Mouse (Mus musculus): ENCODE measurements around the gene Nfib. TPM values are rescaled to one million over a fixed set of nuclear protein-coding genes. Genes with fewer than 3 reads are reported as not detected.

Gene Nfib
- polyA plus RNA-seq, 1 experiment from 2014 or later, result 58.4 TPM

DNA sequence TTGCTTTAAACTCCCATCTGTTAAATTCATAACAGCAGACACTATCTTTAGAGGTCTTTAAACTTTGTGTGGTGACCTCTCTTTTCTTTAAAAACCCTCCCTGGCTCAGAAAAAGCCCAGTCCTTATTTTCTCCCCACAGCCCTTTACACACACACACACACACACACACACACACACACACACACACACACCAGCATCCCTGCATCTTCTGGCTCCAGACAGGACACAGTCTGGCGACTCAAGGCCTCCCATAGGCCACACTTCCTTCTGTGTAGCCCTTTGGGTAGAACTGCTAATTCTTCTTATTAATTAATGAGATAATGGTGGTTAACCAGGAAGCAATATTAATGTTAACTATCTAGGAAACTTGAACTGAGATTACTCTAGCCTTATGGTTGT is 211.7 kb downstream of the Nfib start:
- H3K4me2 ChIP-seq (replicated peaks), result no peak overlapping the region
- no peaks in the 10 kb centered on the region; the same call in 1 of the 2 replicates for H3K27me3 ChIP-seq
- H3K9ac ChIP-seq, result no peak overlapping the region
- H3K36me3 ChIP-seq, result peaks cover 20% of the 10 kb centered on the region
- H3K4me1 ChIP-seq, result peaks cover 15% of the 10 kb centered on the region
- H3K4me3 ChIP-seq, result no peak overlapping the region
- no peaks in the 10 kb centered on the region for H3K9me3 ChIP-seq (replicated peaks)
- 86% methylated on average over 1 of the region's 1 CpGs for WGBS
- H3K27ac ChIP-seq, result no peak overlapping the region
- ATAC-seq (ENCODE audit: low FRiP score), result no peak

DNA sequence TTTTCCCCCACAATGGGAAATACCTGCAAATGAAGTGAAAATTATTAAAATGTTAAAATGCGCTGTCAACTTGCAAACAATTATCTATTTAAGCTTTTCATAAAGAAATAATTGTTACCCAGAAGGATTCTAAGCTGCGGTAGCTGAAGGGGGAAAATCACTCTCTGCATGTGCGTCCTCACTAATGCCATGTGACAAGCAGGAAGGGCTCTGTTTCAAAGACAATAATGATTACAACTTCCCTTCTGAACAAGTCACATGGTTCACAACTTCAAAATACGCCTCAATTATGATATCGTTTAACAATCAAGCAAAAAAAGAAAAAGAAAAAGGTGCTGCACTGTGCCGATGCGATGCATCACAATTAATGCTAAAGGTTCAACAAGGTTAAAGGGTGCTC is 212.2 kb downstream of the Nfib start:
- Histone ChIP-seq H3K27ac (no peak overlapping the region), H3K4me2 (replicated peaks) (no peak overlapping the region), H3K4me1 (peaks cover 15% of the 10 kb centered on the region), H3K36me3 (peaks cover 18% of the 10 kb centered on the region), H3K27me3 (no peaks in the 10 kb centered on the region; the same call in 1 of the 2 replicates), H3K4me3 (no peak overlapping the region), H3K9ac (no peak overlapping the region), H3K9me3 (replicated peaks) (no peaks in the 10 kb centered on the region)
- ATAC-seq (ENCODE audit: low FRiP score), result no peak
- 83% methylated on average over 7 of the region's 7 CpGs for WGBS

GRCm38 (mm10) chr4:82492737-82493136 is 212.8 kb downstream of the Nfib start:
- H3K27me3 ChIP-seq, result no peaks in the 10 kb centered on the region; the same call in 1 of the 2 replicates
- H3K4me3 ChIP-seq, result no peak overlapping the region
- H3K27ac ChIP-seq, result no peak overlapping the region
- no peaks in the 10 kb centered on the region for H3K9me3 ChIP-seq (replicated peaks)
- no peak overlapping the region for H3K9ac ChIP-seq
- H3K4me1 ChIP-seq, result peaks cover 15% of the 10 kb centered on the region
- peaks cover 13% of the 10 kb centered on the region for H3K36me3 ChIP-seq
- ATAC-seq (ENCODE audit: low FRiP score), result no peak
- 79% methylated on average over 2 of the region's 2 CpGs for WGBS
- H3K4me2 ChIP-seq (replicated peaks), result no peak overlapping the region

DNA sequence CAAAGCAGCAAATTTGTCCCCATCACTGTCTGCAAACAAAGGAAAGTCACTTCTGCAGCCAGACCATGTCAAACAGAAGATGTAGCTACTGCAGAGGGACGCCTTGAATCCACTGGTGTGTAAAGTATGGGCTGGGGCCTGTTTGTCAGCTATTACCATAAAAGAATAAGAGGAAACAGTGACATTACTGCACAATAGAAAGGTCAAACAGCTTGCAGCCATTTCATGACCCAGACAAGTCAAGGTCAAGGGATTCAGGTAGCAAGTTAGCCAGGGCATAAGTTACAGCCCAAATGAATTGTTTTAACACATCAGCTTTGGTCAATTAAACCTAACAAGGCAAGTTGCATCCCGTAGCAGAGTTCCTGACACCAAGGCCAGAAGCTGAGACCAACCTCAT is 215.6 kb downstream of the Nfib start:
- Histone ChIP-seq H3K36me3 (peaks cover 4% of the 10 kb centered on the region; the same call in 1 of the 2 replicates), H3K27me3 (no peaks in the 10 kb centered on the region; the same call in 1 of the 2 replicates), H3K9ac (no peak overlapping the region), H3K4me2 (replicated peaks) (no peak overlapping the region), H3K4me3 (no peak overlapping the region), H3K4me1 (peaks cover 11% of the 10 kb centered on the region), H3K27ac (no peak overlapping the region), H3K9me3 (replicated peaks) (no peaks in the 10 kb centered on the region)
- 21% methylated on average over 2 of the region's 2 CpGs for WGBS
- ATAC-seq (ENCODE audit: low FRiP score), result no peak

GRCm38 (mm10) chr4:82485910-82486309 is 219.6 kb downstream of the Nfib start:
- Histone ChIP-seq H3K4me1 (peaks cover 10% of the 10 kb centered on the region), H3K27ac (no peak overlapping the region), H3K36me3 (peaks cover 4% of the 10 kb centered on the region; the same call in 1 of the 2 replicates), H3K27me3 (no peaks in the 10 kb centered on the region), H3K9me3 (replicated peaks) (no peaks in the 10 kb centered on the region), H3K4me2 (replicated peaks) (no peak overlapping the region), H3K9ac (no peak overlapping the region), H3K4me3 (no peak overlapping the region)
- 95% methylated on average over 2 of the region's 2 CpGs for WGBS
- ATAC-seq (ENCODE audit: low FRiP score), result no peak

DNA sequence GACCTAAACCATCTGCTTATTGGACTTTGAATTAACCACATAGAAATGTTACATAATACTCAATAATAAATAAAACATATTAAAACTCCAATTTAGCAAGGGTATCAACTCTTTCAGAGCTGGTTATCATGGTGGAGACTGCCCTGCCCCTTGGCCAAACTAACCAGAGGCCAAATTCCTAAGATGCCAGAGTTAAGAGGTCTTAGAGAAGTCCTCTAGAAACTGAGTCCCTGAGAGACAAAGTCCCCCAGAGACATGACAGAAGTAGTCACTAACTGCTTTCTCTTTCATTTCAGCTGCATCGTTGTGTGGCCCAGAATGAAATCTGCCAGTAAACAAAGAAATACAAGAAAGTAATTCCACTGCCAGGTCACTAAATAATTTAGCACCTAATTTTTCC is 221.7 kb downstream of the Nfib start:
- no peak for ATAC-seq (ENCODE audit: low FRiP score)
- Histone ChIP-seq H3K4me1 (0 out of 2 replicates have a peak, but pooled peaks cover 5% of the 10 kb centered on the region), H3K36me3 (peaks cover 4% of the 10 kb centered on the region; the same call in 1 of the 2 replicates), H3K27me3 (no peaks in the 10 kb centered on the region), H3K9ac (no peak overlapping the region), H3K27ac (no peak overlapping the region), H3K4me2 (replicated peaks) (no peak overlapping the region), H3K9me3 (replicated peaks) (no peaks in the 10 kb centered on the region), H3K4me3 (no peak overlapping the region)
- WGBS, result 58% methylated on average over 1 of the region's 1 CpGs

DNA sequence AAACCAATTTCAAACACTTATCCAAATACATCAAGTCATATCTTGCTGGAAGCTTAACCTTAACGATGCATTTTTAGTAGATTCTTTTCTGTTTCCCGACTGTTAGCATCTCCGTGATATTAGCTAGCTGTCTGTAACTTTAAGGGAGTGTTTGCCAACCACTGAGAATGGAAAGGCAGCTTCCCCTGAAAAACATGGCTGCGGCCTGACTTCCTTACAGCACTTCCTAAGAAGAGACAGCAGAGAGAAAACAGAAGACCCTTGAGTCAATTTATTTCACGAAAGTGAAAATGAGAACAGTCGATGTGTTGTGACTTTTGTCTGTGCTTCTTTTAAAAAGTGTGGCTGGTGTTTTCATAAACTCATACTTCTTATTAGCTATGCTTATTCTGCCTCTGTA is 222.3 kb downstream of the Nfib start:
- H3K4me2 ChIP-seq (replicated peaks), result no peak overlapping the region
- no peaks in the 10 kb centered on the region for H3K9me3 ChIP-seq (replicated peaks)
- ATAC-seq (ENCODE audit: low FRiP score), result no peak
- no peak overlapping the region for H3K4me3 ChIP-seq
- H3K36me3 ChIP-seq, result peaks cover 4% of the 10 kb centered on the region; the same call in 1 of the 2 replicates
- no peaks in the 10 kb centered on the region for H3K27me3 ChIP-seq
- 0 out of 2 replicates have a peak, but pooled peaks cover 5% of the 10 kb centered on the region for H3K4me1 ChIP-seq
- 75% methylated on average over 6 of the region's 6 CpGs for WGBS
- H3K27ac ChIP-seq, result no peak overlapping the region
- H3K9ac ChIP-seq, result no peak overlapping the region

GRCm38 (mm10) chr4:82480635-82481034 is 224.9 kb downstream of the Nfib start:
- Histone ChIP-seq H3K4me2 (replicated peaks) (no peak overlapping the region), H3K27ac (no peak overlapping the region), H3K4me3 (no peak overlapping the region), H3K4me1 (0 out of 2 replicates have a peak, but pooled peaks cover 5% of the 10 kb centered on the region), H3K9ac (no peak overlapping the region), H3K36me3 (no peaks in the 10 kb centered on the region), H3K9me3 (replicated peaks) (no peaks in the 10 kb centered on the region), H3K27me3 (no peaks in the 10 kb centered on the region)
- no peak for ATAC-seq (ENCODE audit: low FRiP score)
- WGBS, result 84% methylated on average over 9 of the region's 9 CpGs

DNA sequence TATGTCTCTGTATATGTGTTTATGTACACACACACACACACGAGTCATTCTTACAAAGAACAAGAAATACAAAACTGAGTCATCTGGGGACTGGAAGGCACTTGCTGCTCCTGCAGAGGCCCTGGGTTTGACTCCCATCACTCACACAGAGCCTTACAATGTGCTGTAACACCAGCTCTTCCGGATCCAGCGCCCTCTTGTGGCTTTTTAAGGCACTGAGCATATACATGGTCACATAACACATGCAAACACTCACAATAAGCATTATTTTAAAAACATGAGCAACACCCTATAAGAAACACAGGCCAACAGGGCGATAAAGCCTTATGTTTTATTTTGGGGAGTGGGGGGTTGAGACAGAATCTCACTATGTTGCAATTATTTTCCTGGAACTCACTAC is 226.2 kb downstream of the Nfib start:
- Histone ChIP-seq H3K4me2 (replicated peaks) (no peak overlapping the region), H3K4me3 (no peak overlapping the region), H3K27ac (no peak overlapping the region), H3K27me3 (no peaks in the 10 kb centered on the region), H3K9me3 (replicated peaks) (no peaks in the 10 kb centered on the region), H3K9ac (no peak overlapping the region), H3K4me1 (0 out of 2 replicates have a peak, but pooled peaks cover 2% of the 10 kb centered on the region), H3K36me3 (no peaks in the 10 kb centered on the region)
- no peak for ATAC-seq (ENCODE audit: low FRiP score)
- WGBS, result 66% methylated on average over 4 of the region's 4 CpGs

GRCm38 (mm10) chr4:82477742-82478141 is 227.8 kb downstream of the Nfib start:
- no peaks in the 10 kb centered on the region for H3K9me3 ChIP-seq (replicated peaks)
- no peak overlapping the region for H3K4me2 ChIP-seq (replicated peaks)
- 91% methylated on average over 2 of the region's 2 CpGs for WGBS
- no peak overlapping the region for H3K9ac ChIP-seq
- H3K4me3 ChIP-seq, result no peak overlapping the region
- no peaks in the 10 kb centered on the region for H3K27me3 ChIP-seq
- no peaks in the 10 kb centered on the region for H3K36me3 ChIP-seq
- no peak for ATAC-seq (ENCODE audit: low FRiP score)
- no peaks in the 10 kb centered on the region for H3K4me1 ChIP-seq
- no peak overlapping the region for H3K27ac ChIP-seq

GRCm38 (mm10) chr4:82476411-82476810 is 229.1 kb downstream of the Nfib start:
- ATAC-seq (ENCODE audit: low FRiP score), result no peak
- WGBS, result 61% methylated on average over 2 of the region's 2 CpGs

DNA sequence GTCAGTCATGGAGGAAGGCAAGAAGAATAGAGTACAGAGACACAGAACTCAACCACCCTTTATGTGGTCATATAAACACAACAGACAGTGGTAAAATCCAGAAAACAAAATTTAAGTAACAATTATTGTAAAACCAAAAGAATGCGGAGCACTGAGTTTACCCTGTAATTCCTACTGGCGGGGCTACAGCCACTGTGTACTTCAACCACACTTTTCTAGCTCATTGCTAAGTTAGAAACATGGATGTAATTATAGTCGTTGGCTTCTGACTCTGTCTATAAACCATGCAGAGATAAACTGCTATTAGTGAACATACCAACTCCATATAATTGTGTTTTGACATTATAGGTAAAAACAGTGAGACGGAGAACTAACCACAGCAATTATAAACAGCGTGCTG is 231.2 kb downstream of the Nfib start:
- Histone ChIP-seq H3K27me3 (no peaks in the 10 kb centered on the region), H3K4me1 (no peaks in the 10 kb centered on the region; the same call in 1 of the 2 replicates), H3K9me3 (replicated peaks) (no peaks in the 10 kb centered on the region), H3K4me2 (replicated peaks) (no peak overlapping the region), H3K4me3 (no peak overlapping the region), H3K36me3 (no peaks in the 10 kb centered on the region), H3K27ac (no peak overlapping the region), H3K9ac (no peak overlapping the region)
- no peak for ATAC-seq (ENCODE audit: low FRiP score)
- 84% methylated on average over 5 of the region's 5 CpGs for whole genome bisulfite sequencing

More at GRCm38 (mm10) chr4:82476411-82476810, 229.1 kb downstream of the Nfib start:
- no peak overlapping the region for H3K4me3 ChIP-seq
- no peak overlapping the region for H3K27ac ChIP-seq
- no peaks in the 10 kb centered on the region for H3K9me3 ChIP-seq (replicated peaks)
- no peak overlapping the region for H3K4me2 ChIP-seq (replicated peaks)
- no peaks in the 10 kb centered on the region for H3K36me3 ChIP-seq
- no peaks in the 10 kb centered on the region for H3K4me1 ChIP-seq
- H3K9ac ChIP-seq, result no peak overlapping the region
- H3K27me3 ChIP-seq, result no peaks in the 10 kb centered on the region

- ATAC-seq (ENCODE audit: low FRiP score), result no peak
- Histone ChIP-seq H3K4me3 (no peak overlapping the region), H3K36me3 (no peaks in the 10 kb centered on the region), H3K27ac (no peak overlapping the region), H3K9me3 (replicated peaks) (no peaks in the 10 kb centered on the region), H3K4me2 (replicated peaks) (no peak overlapping the region), H3K9ac (no peak overlapping the region), H3K4me1 (peaks cover 6% of the 10 kb centered on the region), H3K27me3 (no peaks in the 10 kb centered on the region)
- WGBS, result 85% methylated on average over 3 of the region's 3 CpGs
These were observed 234.6 kb downstream of the Nfib start for GRCm38 (mm10) chr4:82470938-82471320.
